Mouse (Mus musculus) spleen, adult 2 months (tissue): ENCODE data around the gene Traf3ip2.

Source experiments
- CTCF ChIP-seq: fragments of 200-500 bp; IDR thresholded peaks from 2 replicates; pipeline ENCODE4 v1.5.1; 2011; ENCODE audit warnings: mild to moderate bottlenecking, inconsistent platforms; ENCODE audit not compliant: insufficient read depth, insufficient read length, insufficient replicate concordance; ENCODE audit errors: extremely low read depth
- POLR2A ChIP-seq: fragments of 200-500 bp; IDR thresholded peaks from 2 replicates; pipeline ENCODE4 v1.6.1; 2011; ENCODE audit warnings: low read depth, low read length, inconsistent platforms

- TF ChIP-seq CTCF, result no peak
- TF ChIP-seq POLR2A, result no peak
These were observed 22.8 kb upstream of the Traf3ip2 start for GRCm38 (mm10) chr10:39589765-39590546.
